Mouse (Mus musculus): ENCODE data around the gene Spg11.

Gene Spg11

DNA sequence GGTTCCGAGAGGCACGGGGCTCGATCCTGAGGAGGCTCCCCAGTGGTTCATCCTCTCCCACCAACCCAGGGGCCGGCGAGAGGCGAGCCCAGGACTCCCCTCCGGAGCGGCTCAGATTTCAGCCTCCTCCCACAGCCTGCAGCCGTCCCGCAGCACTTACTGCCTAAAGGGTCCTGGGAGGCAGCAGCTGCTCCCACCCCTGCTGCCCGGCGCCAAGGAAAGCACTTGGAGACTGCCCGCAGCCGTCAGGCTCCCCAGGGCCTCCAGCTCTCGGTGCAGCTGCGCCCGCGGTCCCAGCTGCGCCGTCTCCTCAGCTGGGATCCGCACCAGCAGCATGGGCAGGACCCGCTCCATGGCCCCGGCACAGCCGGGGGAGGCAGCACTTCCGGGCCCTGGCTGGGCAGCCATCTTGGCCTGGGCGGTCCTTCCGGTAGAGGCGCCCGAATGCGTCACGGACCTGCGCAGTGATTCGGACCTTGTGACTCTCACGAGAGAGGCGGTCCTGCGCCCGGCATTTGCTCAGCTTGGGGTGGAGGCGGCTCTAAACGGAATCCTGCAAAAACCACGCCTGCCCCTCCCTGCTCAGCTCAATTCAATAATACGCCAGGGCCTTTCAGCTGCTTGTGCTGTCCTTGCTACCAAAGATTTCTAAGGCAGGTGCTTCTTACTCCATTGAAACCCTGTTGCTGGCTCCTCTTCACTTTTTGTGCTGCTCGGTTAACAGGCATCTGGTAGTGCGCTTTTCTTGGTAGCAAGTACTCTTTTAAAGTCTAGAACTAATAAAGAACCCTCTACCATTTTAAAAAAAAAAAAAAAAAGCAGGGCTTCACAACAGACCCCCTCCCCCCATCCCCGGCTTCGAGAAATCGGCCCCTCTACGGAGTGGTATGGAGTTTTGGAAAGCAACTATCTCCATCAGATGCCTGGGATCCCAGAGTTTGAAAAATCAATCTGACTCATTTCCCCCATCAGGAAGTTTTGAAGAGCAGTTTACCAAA, at the start of gene Spg11:
TSS of gene Spg11 (minus strand) at position 426 of the 998 bp plus-strand sequence.
- peak; percentile 93 for DNase-seq (ENCODE audit: low read depth, low spot score)

GRCm38 (mm10) chr2:122164293-122164692, 46.1 kb upstream of the Spg11 start:
- no peak for DNase-seq (ENCODE audit: low read depth, low spot score)

DNA sequence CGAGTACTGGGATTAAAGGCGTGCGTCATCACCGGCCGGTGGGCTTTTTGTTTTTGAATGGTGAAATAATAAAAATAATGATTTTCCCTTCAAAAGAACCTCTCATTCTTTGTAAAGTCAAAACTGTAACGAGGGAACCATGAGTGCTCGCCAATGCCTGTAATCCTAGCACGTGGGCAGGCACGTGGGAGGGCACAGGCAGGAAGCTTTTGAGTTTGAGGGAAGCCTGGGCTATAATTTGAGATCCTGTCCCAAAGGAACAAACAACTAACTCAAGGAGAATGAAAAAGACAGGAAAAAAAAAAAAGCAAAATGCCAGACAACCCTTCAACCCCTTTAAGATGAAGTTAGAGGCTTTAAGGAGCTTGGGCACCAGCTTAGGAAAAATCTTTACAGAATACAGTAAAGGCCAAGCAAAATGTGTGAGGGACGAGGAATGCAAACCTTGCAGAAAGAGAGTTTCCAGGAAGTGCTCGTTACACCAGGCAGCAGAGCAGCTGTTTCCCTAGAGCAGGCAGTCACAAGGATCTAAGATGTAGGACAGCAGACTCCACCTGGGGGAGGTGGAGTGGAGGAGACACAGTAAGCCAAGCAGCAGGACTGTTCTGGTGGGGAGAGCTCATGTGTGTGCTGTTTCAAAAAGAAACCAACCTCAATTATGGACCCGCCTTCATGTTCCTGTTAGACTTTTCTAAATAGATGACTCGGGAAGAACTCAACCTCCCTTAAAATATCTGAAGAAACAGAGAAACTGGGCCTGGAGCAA, 45.4 kb upstream of the Spg11 start:
- DNase-seq (ENCODE audit: low read depth, low spot score) = no peak

- DNase-seq (ENCODE audit: low read depth, low spot score) = no peak
Observed at GRCm38 (mm10) chr2:122162529-122162928, 44.3 kb upstream of the Spg11 start.

GRCm38 (mm10) chr2:122161542-122161941, 43.4 kb upstream of the Spg11 start:
- DNase-seq (ENCODE audit: low read depth, low spot score) = no peak

GRCm38 (mm10) chr2:122160680-122161079, 42.5 kb upstream of the Spg11 start, which contains the start of gene Trim69:
Gene Trim69, plus strand, starts transcription at chr2:122160700.
- DNase-seq (ENCODE audit: low read depth, low spot score) = peak; percentile 45

DNA sequence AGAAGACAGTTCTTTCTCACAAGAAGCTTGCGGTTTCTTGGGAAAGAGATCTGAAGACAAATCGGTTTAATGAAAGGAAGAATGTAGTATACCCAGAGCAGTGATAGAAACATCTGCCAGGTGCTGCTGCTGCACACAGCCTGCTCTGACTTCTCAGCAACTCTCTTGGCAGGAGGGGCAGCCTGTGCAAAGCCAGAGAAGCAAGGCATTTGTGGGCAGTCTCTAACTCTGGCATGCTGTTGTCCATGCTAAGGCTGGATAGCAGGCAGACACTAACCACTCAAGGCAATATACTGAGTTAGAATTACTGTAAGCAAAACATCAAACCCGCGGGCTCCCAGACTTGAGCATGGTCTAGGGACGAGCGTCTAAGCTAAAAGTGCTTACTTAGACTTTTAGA, 41.5 kb upstream of the Spg11 start:
- no peak for DNase-seq (ENCODE audit: low read depth, low spot score)

DNA sequence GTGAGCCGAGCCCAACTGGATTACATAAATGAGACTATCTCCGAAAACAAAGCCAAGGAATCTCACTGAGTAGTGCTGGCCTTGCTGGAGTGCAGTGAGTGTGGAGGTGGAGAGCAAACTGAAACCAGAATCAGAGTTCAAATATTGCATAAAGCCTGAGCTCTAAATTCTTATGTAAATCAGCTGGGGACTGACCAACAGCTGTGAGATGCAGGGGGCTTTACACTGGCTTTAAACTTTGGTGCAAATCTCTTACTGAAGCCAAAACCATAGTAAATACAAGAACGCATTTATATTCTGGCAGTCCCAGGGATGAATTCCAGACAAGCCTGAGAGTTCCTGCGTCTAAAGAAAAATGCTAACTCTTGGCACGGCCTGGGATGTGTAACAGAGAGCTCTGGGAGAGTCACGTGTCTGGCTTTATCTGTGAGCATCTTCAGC, 40.2 kb upstream of the Spg11 start:
- DNase-seq (ENCODE audit: low read depth, low spot score) = no peak

GRCm38 (mm10) chr2:122157561-122157960, 39.4 kb upstream of the Spg11 start:
- DNase-seq (ENCODE audit: low read depth, low spot score) = no peak

DNA sequence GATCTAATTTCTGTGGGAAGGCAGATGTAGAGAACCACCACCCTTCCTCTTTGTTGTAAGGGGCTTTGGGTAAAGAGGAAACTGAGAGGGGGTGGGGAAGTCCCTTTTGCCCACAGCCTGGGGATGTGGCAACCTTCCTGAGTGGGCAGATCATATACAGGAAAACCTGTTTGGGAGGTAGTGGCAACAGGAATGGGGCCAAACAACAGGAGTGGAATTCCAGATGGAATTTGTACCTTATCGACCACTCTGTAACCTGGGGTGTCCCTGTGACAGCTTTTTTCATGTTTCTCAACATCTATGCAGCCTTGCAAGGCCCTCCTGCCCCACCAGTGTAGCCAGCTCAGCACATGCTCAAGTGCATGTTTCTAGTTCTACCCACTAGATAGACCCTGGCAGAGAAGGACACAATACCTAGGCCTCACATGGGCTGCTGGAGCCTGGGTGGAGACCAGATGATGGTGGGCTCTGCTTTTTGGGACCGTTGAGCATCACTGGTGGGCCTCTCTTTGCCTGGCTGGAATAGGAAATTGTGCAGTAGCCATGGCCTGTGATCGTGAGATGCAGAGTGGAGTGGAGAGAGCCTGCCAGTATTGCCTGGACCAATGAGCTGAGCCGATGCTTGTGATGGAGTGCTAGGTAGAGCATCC, 38.0 kb upstream of the Spg11 start:
- no peak for DNase-seq (ENCODE audit: low read depth, low spot score)

DNA sequence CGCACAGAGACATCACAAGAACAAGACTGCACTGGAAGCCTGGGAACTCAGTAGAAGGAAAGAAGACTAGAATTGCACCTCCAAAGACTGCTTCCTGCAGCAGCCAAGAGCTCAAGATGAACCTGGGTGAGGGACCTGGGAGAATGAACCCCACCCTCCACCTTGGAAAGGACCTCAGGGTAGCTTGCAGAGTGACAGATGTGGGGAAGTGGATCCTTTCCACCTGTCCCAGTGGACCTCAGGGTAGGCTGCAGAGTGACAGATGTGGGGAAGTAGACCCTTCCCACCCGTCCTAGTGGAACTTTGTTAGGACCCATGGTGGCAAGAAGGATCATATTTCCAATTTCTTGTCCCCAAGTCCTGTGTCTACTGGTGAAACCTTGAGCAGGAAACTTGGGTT, 37.1 kb upstream of the Spg11 start:
- DNase-seq (ENCODE audit: low read depth, low spot score) = no peak

- DNase-seq (ENCODE audit: low read depth, low spot score) = no peak
Observed at GRCm38 (mm10) chr2:122154479-122154878, 36.3 kb upstream of the Spg11 start.

- DNase-seq (ENCODE audit: low read depth, low spot score) = no peak
Observed at GRCm38 (mm10) chr2:122153681-122154365, 35.6 kb upstream of the Spg11 start.

DNA sequence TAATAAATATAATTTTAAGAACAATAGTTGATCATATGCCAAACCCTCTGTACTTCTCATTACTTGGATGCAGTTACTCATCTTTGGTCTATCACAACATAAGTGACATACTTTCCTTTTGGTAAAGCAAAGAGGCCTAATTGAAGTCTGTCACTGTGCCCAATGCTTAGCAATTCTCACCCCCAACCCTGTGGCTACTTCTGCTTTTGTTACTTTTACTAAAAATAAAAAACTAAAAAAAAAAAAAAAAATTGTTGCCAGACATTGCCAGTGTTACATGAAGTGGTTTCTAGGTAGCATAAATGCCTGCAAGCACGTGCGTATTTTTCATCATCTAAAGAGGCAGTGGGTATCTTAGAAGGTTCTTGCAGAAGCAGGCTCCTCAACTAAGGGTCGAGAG, 34.7 kb upstream of the Spg11 start:
- DNase-seq (ENCODE audit: low read depth, low spot score) = no peak

DNA sequence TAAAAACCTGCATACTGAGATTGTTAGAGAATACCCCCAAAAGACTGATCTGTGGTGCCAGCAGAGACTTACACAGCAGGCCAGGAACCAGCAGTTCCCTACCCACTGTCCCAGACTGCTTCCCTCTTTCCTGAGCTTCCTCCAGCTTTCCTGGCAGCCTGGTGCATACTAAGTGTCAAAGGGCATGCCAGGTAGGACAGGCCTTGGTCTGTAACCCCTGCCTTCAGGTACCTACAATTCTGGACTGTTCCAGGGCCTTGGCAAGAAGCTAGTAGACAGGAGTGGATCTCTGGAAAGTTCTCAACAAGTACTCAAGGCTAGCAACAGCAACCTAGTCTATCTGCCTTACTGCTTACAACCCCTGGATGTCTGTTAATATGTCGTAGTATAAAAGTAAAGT, 33.0 kb upstream of the Spg11 start:
- DNase-seq (ENCODE audit: low read depth, low spot score) = no peak

GRCm38 (mm10) chr2:122149716-122150115, 31.5 kb upstream of the Spg11 start:
- no peak for DNase-seq (ENCODE audit: low read depth, low spot score)

DNA sequence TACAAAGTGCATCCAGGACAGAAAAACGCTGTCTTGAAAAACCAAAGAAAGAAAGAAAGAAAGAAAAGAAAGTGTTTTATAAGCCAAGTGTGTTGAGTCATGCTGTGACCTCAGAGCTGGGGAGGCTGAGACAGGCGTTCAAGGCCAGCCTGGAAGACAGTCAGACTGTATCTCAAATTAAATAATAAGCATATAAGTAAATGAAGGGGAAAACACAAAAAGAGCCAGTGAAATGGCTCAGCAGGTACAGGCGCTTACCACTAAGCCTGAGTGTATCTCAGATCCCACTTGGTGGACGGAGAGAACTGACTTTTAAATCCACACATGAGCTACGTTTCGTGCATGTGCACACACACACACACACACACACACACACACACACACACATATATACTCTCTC, 31.1 kb upstream of the Spg11 start:
- no peak for DNase-seq (ENCODE audit: low read depth, low spot score)

GRCm38 (mm10) chr2:122148242-122148917, 30.2 kb upstream of the Spg11 start:
- no peak for DNase-seq (ENCODE audit: low read depth, low spot score)

- DNase-seq (ENCODE audit: low read depth, low spot score) = peak; percentile 71
Observed at GRCm38 (mm10) chr2:122147508-122148241, 29.5 kb upstream of the Spg11 start, which contains the start of gene B2m. Gene B2m, plus strand, starts transcription at chr2:122147686.

DNA sequence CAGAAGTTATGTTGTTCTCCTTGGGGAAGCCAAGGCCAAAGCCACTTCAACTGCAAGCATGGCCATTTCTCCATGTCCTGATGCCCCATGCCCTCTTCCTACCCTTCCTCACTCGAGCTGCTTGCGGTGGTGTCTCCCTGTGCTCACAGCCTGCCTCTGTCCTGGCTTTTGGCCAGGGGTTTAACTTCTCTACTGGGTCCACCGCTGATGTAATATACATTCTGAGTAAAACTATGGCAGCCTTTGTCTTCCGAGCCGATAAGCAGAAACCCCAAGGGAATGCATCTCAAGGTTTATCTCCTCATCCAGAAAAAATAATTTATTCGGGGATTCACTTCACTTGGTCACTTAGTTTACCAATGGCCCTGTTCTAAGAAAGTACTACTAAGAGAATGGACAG, 28.5 kb upstream of the Spg11 start:
- DNase-seq (ENCODE audit: low read depth, low spot score) = no peak
